Mouse (Mus musculus) embryo, embryonic 11 days (tissue): ENCODE data around the gene Spr.
A peak's percentile ranks its signal among the peaks of the same experiment; 100 is the strongest.

ENCODE experiments used
- DNase-seq: peaks from one replicate; pipeline ENCODE4 v3.0.0-alpha.2; 2015

Gene Spr

DNA sequence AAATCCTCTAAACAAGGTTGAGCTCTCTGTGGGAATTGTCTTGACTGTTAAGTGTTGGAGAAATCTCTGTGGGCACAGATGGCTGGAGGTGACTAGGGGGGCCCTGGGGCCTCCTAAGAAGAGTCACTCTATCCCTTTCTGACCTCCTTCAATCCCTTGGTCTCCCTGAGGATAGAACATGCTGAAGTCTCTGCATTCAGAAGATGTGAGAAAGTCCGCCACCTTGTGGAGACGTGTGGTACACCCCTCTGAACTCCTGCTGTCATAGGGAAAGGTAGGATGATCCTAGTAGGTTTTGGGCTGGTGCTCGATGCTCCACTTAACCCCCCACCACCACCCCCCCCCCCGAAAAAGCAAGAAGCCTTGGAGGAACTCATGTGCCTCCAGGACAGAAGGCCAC is 5.9 kb downstream of the Spr start:
- DNase-seq = peak; percentile 85

DNA sequence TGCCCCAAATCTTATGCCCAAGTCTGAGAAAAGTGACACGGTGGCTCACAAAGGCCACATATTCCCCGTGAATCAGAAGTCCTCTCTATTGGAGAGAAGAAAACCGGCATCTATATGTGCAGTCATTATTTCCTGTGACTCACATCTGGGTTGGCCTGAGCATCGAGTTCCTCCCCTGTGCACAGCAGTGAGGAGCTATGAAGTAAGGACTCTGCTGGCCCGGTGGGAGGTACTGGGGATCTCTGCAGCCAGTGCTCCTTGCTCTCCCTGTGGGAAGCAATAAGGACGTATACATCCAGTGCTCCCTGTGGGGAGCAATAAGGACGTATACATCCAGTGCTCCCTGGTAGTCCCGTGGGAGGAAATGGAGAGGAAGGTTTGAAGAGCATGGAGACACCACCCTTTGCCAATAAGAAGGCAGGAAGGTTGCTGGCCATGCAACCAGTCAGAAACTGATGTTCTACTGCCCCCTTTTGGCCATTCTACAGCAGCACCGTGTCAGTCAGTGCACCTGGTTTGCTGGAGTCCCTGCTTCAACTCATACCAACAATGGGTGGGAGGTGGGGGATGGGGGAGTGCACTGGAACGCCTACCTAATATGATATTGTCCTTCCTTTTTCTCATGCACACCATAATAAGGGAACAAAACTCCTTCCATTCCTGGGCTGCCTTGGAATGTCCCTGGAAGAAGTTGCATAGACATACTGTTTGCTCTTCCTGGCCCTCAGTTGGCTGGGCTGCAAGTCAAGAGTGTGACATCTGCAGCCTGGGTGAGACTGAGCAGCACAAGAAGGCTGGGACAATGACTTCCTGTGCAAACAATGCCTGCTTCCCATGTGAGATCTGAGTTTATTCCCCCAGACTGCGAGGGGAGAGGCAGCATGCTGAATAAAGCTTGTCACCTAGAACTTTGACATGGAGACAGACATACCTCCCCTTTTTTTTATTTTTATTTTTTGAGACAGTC is 19.7 kb downstream of the Spr start:
- DNase-seq = peak; percentile 81

DNA sequence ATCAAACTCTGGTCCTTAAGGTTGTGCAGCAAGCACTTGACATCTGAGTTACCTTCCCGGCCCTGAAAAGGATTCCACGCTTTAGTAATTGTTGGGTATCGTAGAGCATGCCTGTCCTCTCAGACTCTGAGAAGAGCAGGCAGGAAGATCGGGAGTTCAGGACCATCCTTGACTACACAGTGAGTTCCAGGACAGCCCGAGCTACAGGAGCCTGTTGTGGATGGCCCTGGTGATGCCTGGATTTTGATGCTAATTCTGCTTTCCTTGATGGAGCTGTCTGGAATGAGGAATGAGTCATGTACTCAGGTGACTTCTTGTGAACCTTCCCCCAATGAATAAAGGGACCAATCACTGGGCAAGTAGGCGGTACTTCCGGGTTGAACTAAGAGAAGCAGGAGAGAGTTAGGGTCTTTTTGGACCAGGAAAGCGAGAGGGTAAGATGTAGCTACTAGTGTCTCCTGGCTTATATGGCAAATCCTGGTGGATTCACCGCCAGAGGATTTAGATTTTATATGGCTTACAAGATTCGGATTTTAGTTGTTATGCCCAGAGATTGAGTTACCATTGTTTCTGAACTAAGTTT is 32.4 kb downstream of the Spr start:
- DNase-seq = no peak

DNA sequence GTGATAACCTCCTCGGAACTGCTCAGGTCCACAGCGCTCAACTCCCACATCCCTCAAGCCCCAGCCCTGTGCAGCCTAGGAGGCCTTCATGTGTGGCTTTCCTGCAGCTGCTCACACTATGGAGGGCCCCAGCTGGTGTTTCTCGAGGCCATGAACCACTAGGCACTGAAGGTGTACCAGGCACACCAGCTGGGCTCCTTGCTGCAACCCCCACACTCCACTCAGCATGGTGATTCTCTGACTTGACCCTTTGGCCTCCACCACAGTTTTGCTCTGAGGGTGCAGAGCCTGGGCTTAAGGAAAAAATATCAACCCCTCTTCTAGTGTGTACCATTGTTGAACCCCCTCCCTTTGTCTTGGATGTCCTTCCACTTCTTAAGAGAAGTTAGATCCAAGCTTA is 34.2 kb downstream of the Spr start:
- no peak for DNase-seq

DNA sequence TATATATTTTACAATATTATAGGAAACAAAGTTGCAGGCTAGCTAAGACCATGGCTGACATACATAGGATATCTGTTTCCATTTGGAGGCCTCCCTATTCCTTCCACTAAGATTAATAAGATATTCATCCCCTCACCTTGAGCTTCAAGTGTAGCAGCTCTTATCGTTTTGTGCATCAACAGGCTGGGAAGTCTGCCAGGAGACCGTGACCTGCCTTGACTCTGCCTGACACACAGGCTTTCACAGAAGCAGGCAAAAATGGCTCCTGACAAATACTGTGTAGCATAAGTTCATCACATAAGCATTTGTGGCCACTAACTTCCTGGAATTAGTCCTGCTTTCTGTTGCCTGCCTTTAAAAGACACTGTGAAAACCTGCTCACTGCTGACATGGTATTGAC is 41.1 kb downstream of the Spr start:
- DNase-seq = no peak

DNA sequence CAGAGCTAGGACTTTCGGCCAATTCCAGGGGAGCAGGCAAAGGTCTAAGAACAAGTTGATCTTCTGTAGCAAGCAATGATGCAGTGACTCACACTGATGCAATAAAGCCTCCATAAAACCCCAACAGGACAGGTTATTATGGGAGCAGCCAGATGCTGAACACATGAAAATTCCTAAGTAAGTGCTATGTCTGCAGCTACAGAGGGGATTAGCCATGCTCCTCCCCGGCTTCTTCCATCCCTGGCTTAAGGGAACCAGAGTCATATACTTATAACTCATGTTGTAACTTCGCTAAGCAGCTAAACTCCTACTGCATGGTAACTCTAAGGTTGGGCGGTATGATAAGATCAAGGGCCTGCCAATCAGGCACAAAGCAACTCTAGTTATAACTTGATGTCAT is 50.1 kb downstream of the Spr start:
- DNase-seq = no peak

DNA sequence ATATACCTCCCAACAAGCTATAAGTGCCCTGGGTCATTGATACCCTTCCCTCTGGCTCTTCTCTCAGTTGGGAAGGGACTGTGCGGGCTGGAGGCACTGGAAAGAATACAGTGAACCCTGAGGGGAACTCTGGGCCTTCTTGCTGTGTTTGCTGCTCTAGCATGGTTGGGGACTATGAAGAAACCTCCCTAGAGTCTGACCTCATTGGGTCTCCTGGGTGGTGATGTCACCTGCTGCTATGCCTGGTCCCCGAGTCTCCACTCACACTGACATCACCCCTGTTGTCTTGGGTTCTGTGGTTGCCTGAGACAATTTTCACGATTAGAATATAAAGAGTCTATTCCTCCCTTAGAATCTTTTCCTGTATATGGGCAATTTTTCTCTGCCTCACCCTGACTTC is 50.9 kb downstream of the Spr start:
- no peak for DNase-seq
